Mouse (Mus musculus): ENCODE results near the gene Smagp.
A peak's percentile ranks its signal among the peaks of the same experiment; 100 is the strongest.

Smagp gene

GRCm38 (mm10) chr15:100665411-100666218 lies 28.9 kb upstream of the Smagp start:
- no peak for DNase-seq (ENCODE audit: low spot score in 2 of 2)

- no peak for DNase-seq (ENCODE audit: low spot score in 2 of 2)
These were observed 28.1 kb upstream of the Smagp start for GRCm38 (mm10) chr15:100664813-100665274.

- no peak for DNase-seq (ENCODE audit: low spot score in 2 of 2)
These were observed 24.1 kb upstream of the Smagp start for GRCm38 (mm10) chr15:100660805-100661204.

GRCm38 (mm10) chr15:100660306-100660705 lies 23.6 kb upstream of the Smagp start:
- peak in 1 of 2 experiments; percentile 34 for DNase-seq (ENCODE audit: low spot score in 2 of 2)

- DNase-seq (ENCODE audit: low spot score in 2 of 2), result no peak
These were observed 18.5 kb upstream of the Smagp start for GRCm38 (mm10) chr15:100655201-100655600.

- DNase-seq (ENCODE audit: low spot score in 2 of 2), result no peak
These were observed 17.5 kb upstream of the Smagp start for GRCm38 (mm10) chr15:100654271-100654670.

- no peak for DNase-seq (ENCODE audit: low spot score in 2 of 2)
These were observed 14.9 kb upstream of the Smagp start for GRCm38 (mm10) chr15:100651610-100652009.

GRCm38 (mm10) chr15:100650111-100650510 lies 13.4 kb upstream of the Smagp start:
- no peak for DNase-seq (ENCODE audit: low spot score in 2 of 2)

- DNase-seq (ENCODE audit: low spot score in 2 of 2), result no peak
These were observed 9.4 kb upstream of the Smagp start for GRCm38 (mm10) chr15:100646161-100646560.

- no peak for DNase-seq (ENCODE audit: low spot score in 2 of 2)
These were observed 5.7 kb upstream of the Smagp start for GRCm38 (mm10) chr15:100642451-100642850.

GRCm38 (mm10) chr15:100641226-100641810 lies 4.6 kb upstream of the Smagp start:
- DNase-seq (ENCODE audit: low spot score in 2 of 2), result no peak

GRCm38 (mm10) chr15:100639972-100640750 lies 3.4 kb upstream of the Smagp start:
- no peak for DNase-seq (ENCODE audit: low spot score in 2 of 2)

- no peak for DNase-seq (ENCODE audit: low spot score in 2 of 2)
These were observed 921 bp upstream of the Smagp start for GRCm38 (mm10) chr15:100637661-100638060.

GRCm38 (mm10) chr15:100635851-100636645 lies 692 bp downstream of the Smagp start:
- DNase-seq (ENCODE audit: low spot score in 2 of 2), result no peak

- DNase-seq (ENCODE audit: low spot score in 2 of 2), result no peak
These were observed 1.5 kb downstream of the Smagp start for GRCm38 (mm10) chr15:100635239-100635638.

GRCm38 (mm10) chr15:100633341-100633740 lies 3.4 kb downstream of the Smagp start:
- DNase-seq (ENCODE audit: low spot score in 2 of 2), result no peak

GRCm38 (mm10) chr15:100632323-100632722 lies 4.4 kb downstream of the Smagp start:
- no peak for DNase-seq (ENCODE audit: low spot score in 2 of 2)

GRCm38 (mm10) chr15:100631454-100632170 lies 5.1 kb downstream of the Smagp start:
- DNase-seq (ENCODE audit: low spot score in 2 of 2), result no peak

GRCm38 (mm10) chr15:100630126-100630525 lies 6.6 kb downstream of the Smagp start:
- no peak for DNase-seq (ENCODE audit: low spot score in 2 of 2)

GRCm38 (mm10) chr15:100628797-100629196 lies 7.9 kb downstream of the Smagp start:
- DNase-seq (ENCODE audit: low spot score in 2 of 2), result no peak
